Mouse (Mus musculus) bone marrow, adult 2 months (tissue): Measurements from ENCODE around the gene Plpp3. TPM values are rescaled to one million over a fixed set of nuclear protein-coding genes. Genes with fewer than 3 reads are reported as not detected.

Source experiments
- H3K27ac ChIP-seq: fragments of 200-500 bp; 2 replicates; pipeline ENCODE4 v1.5.1; 2012; ENCODE audit warnings: low read depth, mild to moderate bottlenecking, control low read depth, inconsistent platforms, low read length; ENCODE audit not compliant: control insufficient read depth, poor library complexity, insufficient read depth
- H3K4me1 ChIP-seq: fragments of 200-500 bp; 2 replicates; pipeline ENCODE4 v1.6.1; 2011; ENCODE audit warnings: low read length; ENCODE audit not compliant: control insufficient read depth, insufficient read depth
- H3K4me3 ChIP-seq: fragments of 200-500 bp; replicated peaks from 2 replicates; pipeline ENCODE3; 2011; ENCODE audit warnings: mild to moderate bottlenecking, low read depth, low read length, control low read depth; ENCODE audit not compliant: control insufficient read depth
- CTCF ChIP-seq: fragments of 200-500 bp; IDR thresholded peaks from 2 replicates; pipeline ENCODE4 v1.5.1; 2011; ENCODE audit warnings: low read length, control low read depth; ENCODE audit not compliant: control insufficient read depth, insufficient read depth
- POLR2A ChIP-seq: fragments of 200-500 bp; IDR thresholded peaks from 2 replicates; pipeline ENCODE4 v1.6.1; 2011; ENCODE audit warnings: low read depth, mild to moderate bottlenecking, control low read depth, low read length, borderline replicate concordance; ENCODE audit not compliant: control insufficient read depth
- WGBS: fragments of 180-500 bp; shearing (Covaris S2); methylation state at CpG from one replicate; pipeline ENCODE4 v1.1.7; 2018; 5-methylcytosine and 5-hydroxymethylcytosine counted together
- polyA plus RNA-seq: library from polyadenylated mRNA; stranded (reverse); fragments of >200 nt; gene quantifications from 2 replicates; pipeline ENCODE4 v1.2.4, GENCODE M21; 2011; ENCODE audit warnings: low replicate concordance; ENCODE audit not compliant: missing spikeins, insufficient read depth, insufficient read length

Gene Plpp3
- polyA plus RNA-seq, 1 experiment, result 7.9 TPM

DNA sequence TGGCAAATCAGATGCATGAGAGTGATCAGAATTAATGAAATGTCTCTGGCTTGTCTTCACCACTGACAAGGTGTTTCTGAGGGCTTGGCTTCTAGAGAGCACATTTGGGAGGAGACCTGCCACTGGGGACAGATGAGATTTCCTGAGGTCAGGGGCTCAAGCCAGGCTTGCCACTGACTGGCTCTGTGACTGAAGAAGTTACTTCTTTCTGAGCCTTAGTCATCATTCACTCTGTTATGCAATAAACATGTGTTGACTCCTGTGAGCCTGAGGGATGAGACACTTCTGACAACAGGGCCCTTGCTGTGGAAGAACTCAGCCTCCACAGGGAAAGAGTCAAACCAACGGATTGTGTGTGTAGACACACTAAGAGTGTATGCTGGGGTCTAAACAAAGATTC is 91.0 kb downstream of the Plpp3 start:
- WGBS, result 81% methylated on average over 1 of the region's 1 CpGs
- Histone ChIP-seq H3K4me1 (peaks cover 2% of the 10 kb centered on the region), H3K4me3 (no peak overlapping the region), H3K27ac (no peak overlapping the region)
- TF ChIP-seq POLR2A, result no peak
- no peak for TF ChIP-seq CTCF

DNA sequence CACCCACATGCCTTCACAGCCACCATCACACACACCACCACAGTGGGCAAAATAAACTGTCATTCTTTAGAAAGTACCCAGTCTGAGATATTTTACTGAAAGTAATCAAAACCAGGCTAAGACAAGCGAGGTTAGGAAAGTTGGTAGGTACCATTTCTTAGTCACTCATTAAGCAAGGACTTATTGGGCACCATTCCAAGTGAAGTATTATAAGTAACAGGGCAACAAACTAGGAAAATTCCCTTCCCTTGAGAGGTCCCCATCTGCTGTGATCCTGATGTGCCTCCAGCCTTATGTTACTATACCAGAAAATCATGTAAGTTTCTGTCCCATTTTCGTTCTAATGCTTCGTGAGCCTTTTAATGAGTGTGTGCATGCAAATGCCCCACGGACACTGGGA is 92.1 kb downstream of the Plpp3 start:
- TF ChIP-seq CTCF (no peak), POLR2A (no peak)
- Histone ChIP-seq H3K27ac (no peak overlapping the region), H3K4me1 (peaks cover 2% of the 10 kb centered on the region), H3K4me3 (no peak overlapping the region)
- 81% methylated on average over 4 of the region's 4 CpGs for WGBS

DNA sequence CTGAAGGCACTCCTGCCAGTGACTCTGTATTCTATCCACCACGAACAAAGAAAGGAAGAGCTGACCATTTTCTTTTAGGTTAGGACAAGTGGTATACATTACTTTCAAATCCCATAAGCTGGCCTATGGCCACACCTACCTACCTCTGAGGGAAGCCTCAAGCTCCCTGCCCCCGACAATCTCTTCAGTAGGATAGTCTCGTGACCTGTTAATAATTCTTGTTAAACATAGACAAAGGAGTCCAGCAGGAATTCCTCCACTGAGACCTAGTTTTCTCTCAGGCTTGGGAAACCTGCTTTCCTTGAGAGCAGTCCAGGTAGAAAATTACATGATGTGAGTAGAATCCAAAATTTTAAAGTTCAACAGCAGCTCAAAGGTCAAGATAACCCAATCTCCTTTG is 93.8 kb downstream of the Plpp3 start:
- peaks cover 3% of the 10 kb centered on the region for H3K4me1 ChIP-seq
- 73% methylated on average over 3 of the region's 3 CpGs for WGBS
- H3K27ac ChIP-seq, result no peak overlapping the region
- TF ChIP-seq CTCF (no peak), POLR2A (no peak)
- H3K4me3 ChIP-seq, result no peak overlapping the region

DNA sequence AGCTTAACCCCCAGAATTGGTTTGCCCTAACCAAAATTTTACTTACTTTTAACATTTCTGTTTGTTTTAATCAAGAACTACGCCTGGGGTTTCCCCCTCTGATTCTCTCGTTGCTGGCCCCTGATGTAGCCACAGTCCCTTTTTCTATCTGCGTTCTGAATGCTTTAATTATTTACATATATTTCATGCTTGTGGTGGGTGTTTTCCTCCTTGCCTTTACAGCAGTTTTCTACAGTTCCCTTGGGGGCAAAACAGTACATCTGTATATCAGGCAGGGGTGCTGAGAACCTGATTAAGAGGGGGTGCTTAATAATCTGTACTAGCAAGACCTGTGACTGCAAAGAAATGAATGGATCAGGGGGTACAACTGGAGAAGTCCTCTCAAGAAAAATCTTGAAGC is 94.9 kb downstream of the Plpp3 start:
- H3K4me1 ChIP-seq, result peaks cover 3% of the 10 kb centered on the region
- H3K27ac ChIP-seq, result no peak overlapping the region
- no peak for TF ChIP-seq CTCF
- no peak for TF ChIP-seq POLR2A
- 60% methylated on average over 3 of the region's 3 CpGs for WGBS
- no peak overlapping the region for H3K4me3 ChIP-seq

DNA sequence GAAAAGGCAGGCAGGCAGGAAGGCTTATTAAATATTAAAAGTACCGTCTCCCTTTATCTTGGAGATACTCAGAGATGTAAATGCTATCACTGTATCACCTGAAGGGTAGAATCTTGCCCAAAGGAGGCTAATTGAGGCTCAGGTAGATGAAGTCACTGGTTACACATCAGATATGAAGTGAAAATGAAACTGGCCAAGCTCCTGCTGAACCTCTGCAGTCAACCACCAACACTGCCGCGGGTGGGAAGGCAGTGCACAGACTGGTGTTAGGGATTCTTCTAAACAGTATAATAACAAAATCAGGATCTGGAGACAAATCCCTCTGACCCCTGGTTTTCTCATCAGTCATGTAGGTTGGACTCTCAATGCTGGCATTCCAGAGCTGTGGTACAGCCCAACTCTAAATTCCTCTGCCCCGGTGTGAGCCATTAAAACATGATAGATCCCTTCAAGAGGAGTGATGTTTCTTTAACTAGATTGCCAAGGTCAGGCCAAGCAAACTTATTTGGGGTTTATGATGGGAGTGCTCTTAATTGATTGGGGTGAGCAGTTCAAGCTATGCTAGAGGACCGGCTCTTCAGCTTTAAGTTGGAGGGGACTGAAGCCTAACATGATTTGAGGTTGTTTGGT is 95.5 kb downstream of the Plpp3 start:
- 38% methylated on average over 5 of the region's 5 CpGs for WGBS
- Histone ChIP-seq H3K4me1 (peaks cover 3% of the 10 kb centered on the region), H3K27ac (no peak overlapping the region), H3K4me3 (no peak overlapping the region)
- TF ChIP-seq CTCF (no peak), POLR2A (no peak)

DNA sequence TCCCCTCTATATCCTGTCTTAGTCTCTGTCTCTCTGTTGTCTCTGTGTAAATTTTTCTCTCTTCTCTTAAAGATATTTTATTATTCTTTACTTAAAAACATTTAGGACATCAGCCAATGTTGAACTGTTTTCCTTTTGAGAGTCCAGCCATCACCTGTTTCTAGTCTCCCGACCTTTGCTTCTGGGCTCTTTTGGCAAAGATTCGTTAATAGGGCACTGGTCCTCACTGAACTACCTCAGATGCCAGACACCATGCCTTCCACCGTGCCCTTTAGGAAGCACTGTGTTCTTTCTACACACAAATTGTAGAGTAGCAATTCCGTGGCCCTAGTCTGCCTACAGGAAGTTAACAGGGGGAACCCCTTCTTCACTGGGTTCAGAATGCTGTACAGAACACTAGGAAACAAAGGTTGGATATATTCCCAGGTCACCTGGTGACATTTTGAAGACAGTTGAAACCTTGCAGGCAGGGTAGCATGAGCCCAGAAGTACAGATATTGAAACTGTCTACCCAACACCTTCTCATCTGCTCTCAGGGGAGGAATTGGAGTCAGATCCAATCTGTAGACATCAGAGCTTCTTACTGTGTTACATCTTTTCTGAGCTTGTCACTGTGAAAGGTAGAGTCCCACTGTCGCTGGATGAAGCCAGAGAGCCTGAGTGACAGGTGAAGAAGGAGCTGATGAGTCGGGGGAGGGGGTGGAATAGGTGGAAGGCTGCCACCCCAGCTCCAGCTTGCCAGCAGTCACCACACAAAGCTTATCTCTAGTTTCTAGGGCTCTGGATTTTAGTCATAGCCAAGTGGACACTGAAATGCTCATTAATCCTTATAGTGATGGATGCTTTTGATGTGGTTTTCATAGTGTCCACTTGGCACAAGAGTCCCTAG is 96.5 kb downstream of the Plpp3 start:
- Histone ChIP-seq H3K4me1 (peaks cover 1% of the 10 kb centered on the region; the same call in 1 of the 2 replicates), H3K27ac (no peak overlapping the region), H3K4me3 (no peak overlapping the region)
- TF ChIP-seq CTCF (no peak), POLR2A (no peak)
- 48% methylated on average over 6 of the region's 6 CpGs for WGBS

DNA sequence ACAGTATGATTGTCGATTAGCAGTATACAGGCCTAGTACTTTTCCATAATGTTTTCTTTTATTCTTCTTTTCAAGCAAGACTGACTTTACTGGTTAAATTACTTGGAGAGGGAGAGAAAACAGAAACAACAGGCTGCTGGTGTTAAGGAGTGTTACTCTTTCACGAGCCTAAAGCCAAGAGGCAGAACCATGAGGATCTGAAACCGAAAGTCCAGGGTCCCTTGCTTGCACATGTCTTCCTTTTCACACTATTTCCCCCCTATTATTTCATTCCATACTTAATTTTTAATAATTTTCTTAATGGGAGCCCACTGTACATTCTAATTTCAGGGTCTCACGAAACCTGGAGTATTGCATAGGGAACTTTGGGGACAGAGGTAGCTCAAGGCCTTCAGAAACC is 97.2 kb downstream of the Plpp3 start:
- 58% methylated on average over 4 of the region's 4 CpGs for WGBS
- H3K4me3 ChIP-seq, result no peak overlapping the region
- TF ChIP-seq POLR2A (no peak), CTCF (no peak)
- H3K27ac ChIP-seq, result no peak overlapping the region
- H3K4me1 ChIP-seq, result peaks cover 1% of the 10 kb centered on the region; the same call in 1 of the 2 replicates

DNA sequence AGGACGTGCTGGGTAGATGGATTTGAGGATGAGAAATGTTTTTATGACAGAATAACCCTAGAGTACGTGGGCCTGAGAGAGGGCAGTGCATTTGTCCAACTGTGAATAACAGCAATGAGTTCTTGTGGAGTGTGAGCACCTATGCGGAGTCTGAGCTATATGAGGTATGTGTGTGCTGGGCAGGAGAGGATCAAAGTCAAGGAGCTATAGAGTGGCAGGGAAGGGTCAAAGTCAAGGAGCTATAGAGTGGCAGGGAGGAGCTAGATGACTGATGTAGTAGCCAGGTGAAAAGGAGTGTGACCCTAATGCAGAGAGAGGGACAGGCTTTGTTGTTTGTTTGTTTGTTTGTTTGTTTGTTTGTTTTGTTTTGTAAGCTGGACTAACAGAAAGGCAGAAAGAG is 98.0 kb downstream of the Plpp3 start:
- no peak for TF ChIP-seq CTCF
- no peak for TF ChIP-seq POLR2A
- 78% methylated on average over 3 of the region's 3 CpGs for whole genome bisulfite sequencing
- Histone ChIP-seq H3K4me3 (no peak overlapping the region), H3K4me1 (peaks cover 1% of the 10 kb centered on the region; the same call in 1 of the 2 replicates), H3K27ac (no peak overlapping the region)

DNA sequence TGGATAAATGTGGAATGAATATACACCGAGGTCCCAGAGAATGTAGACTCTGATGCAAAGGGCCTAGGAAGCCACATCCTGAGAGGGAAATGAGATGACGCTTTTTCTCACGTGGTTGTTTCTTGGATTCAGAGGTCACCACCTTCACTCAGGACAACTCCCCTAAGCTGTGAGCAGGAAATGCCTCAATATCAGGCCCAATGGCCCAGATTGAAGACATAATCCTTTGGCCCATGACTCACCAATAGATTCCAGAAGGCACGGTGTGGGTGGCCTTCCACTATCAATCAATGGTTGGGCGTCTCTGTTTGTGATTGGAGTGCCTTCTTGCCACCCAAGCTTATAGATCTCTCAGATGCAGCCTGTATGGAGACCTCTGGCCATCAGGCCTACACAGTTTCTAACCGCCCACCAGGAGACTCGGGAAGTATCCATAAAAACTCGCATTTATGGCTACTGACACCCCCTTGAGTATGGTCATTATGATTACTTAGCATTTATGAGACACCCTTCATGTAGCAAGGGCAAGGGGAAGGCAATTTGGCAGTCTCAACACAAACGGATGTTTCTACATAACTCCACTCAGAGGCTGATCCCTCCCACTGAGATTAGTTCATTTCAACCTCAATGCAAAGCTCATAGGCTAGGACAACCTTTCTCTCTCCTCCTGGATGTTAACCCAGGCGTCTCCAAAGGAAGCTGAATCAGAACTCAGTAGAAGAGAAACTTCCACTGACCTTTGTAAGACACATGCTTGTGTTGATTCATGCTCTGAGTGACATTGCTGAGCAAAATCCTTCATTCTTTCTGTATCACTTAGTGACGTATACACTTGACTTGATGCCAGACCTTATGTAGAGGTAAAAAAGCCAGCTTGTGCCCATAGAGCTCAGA is 100.8 kb downstream of the Plpp3 start:
- Histone ChIP-seq H3K27ac (no peak overlapping the region), H3K4me1 (peaks cover 1% of the 10 kb centered on the region; the same call in 1 of the 2 replicates), H3K4me3 (no peak overlapping the region)
- TF ChIP-seq CTCF, result no peak
- TF ChIP-seq POLR2A, result no peak
- WGBS, result 64% methylated on average over 11 of the region's 11 CpGs
